Mouse (Mus musculus) regulatory T cell (primary cell): ENCODE measurements around the gene Atoh8.

Source experiments
- in situ Hi-C: fragments of 300-600 bp; cut with MboI, MseI; formaldehyde crosslinking; loops from one replicate; pipeline ENCODE4 v1.15.1; 2025; ENCODE audit warnings: high pct_unique_total_duplicates

The Atoh8 gene

GRCm38 (mm10) chr6:72159861-72160395 lies 75.4 kb downstream of the Atoh8 start:
- in situ Hi-C loops, result loop anchor here (10.0 kb wide), 1 partner anchor 195 kb away; no protein-coding TSS in a partner anchor

- in situ Hi-C loops, result no loop called here
These were observed 76.2 kb downstream of the Atoh8 start for GRCm38 (mm10) chr6:72158966-72159764.
